Mouse (Mus musculus): ENCODE measurements around the gene Pgbd1.

- TF ChIP-seq CTCF (IDR thresholded peaks at IDR 0.05; ENCODE audit: control insufficient read depth, insufficient read depth, low read length): no peak
- no peak for TF ChIP-seq POLR2A (IDR thresholded peaks at IDR 0.05; ENCODE audit: borderline replicate concordance, control insufficient read depth, low read depth, low read length)
Measured at GRCm38 (mm10) chr13:21472427-21472826, 31.6 kb upstream of the Pgbd1 start.
